Mouse (Mus musculus) kidney, adult 2 months (tissue): ENCODE data around the gene Rassf3.

Experiments
- CTCF ChIP-seq: fragments of 200-500 bp; conservative IDR thresholded peaks from 2 replicates; pipeline ENCODE4 v1.5.1; 2011; ENCODE audit warnings: low read depth, mild to moderate bottlenecking, control low read depth, low read length, moderate library complexity, mixed read lengths; ENCODE audit not compliant: insufficient read depth, insufficient read length
- POLR2A ChIP-seq: fragments of 200-500 bp; IDR thresholded peaks from one replicate; pipeline ENCODE4 v1.6.1; 2011; ENCODE audit warnings: low read depth, low read length, control low read depth

- no peak for TF ChIP-seq CTCF
- no peak for TF ChIP-seq POLR2A
Measured at GRCm38 (mm10) chr10:121374013-121374412, 102.1 kb downstream of the Rassf3 start.
